Mouse (Mus musculus) heart, embryonic 15.5 days (tissue): ENCODE results near the gene Calcb. TPM values are rescaled to one million over a fixed set of nuclear protein-coding genes. Genes with fewer than 3 reads are reported as not detected.
A peak's percentile ranks its signal among the peaks of the same experiment; 100 is the strongest.
"Not testable (repeated sequence)": the region's sequence is repeated elsewhere in the genome, so short reads cannot be mapped to it uniquely, and the experiment has no call there.

ENCODE experiments used
- ATAC-seq: fragments of 200-750 bp; cut with Nextera tagmentation; replicated peaks from 2 replicates; pipeline ENCODE4 v1.8.0; 2017; ENCODE audit warnings: low read depth, moderate TSS enrichment; ENCODE audit not compliant: insufficient number of reproducible peaks, insufficient read depth, low FRiP score
- H3K27ac ChIP-seq: fragments of 300-500 bp; sonication (generic); 2 replicates; pipeline ENCODE4 v1.5.1; 2015; ENCODE audit warnings: mild to moderate bottlenecking, inconsistent platforms
- H3K27me3 ChIP-seq: fragments of 300-500 bp; sonication (generic); 2 replicates; pipeline ENCODE4 v1.6.1; 2015; ENCODE audit warnings: inconsistent platforms
- H3K36me3 ChIP-seq: fragments of 300-500 bp; sonication (generic); 2 replicates; pipeline ENCODE4 v1.6.1; 2015; ENCODE audit warnings: mild to moderate bottlenecking, inconsistent platforms
- H3K4me1 ChIP-seq: fragments of 300-500 bp; sonication (generic); replicated peaks from 2 replicates; pipeline ENCODE4 v1.6.1; 2015; ENCODE audit warnings: inconsistent platforms
- H3K4me2 ChIP-seq: fragments of 300-500 bp; sonication (generic); 2 replicates; pipeline ENCODE4 v1.6.1; 2015; ENCODE audit warnings: inconsistent platforms, mild to moderate bottlenecking, moderate library complexity
- H3K4me3 ChIP-seq: fragments of 300-500 bp; sonication (generic); 2 replicates; pipeline ENCODE4 v1.5.1; 2015; ENCODE audit warnings: mild to moderate bottlenecking, inconsistent platforms
- H3K9ac ChIP-seq: fragments of 300-500 bp; sonication (generic); 2 replicates; pipeline ENCODE4 v1.6.1; 2015; ENCODE audit warnings: mild to moderate bottlenecking, inconsistent platforms
- H3K9me3 ChIP-seq: fragments of 300-500 bp; sonication (generic); replicated peaks from 2 replicates; pipeline ENCODE4 v1.6.1; 2016; ENCODE audit warnings: inconsistent platforms
- WGBS: fragments of 180-500 bp; shearing (Covaris S2); methylation state at CpG from one replicate; pipeline ENCODE4 v1.1.7; 2015; ENCODE audit warnings: mixed read lengths; 5-methylcytosine and 5-hydroxymethylcytosine counted together
- polyA plus RNA-seq: library from polyadenylated mRNA; unstranded; fragments of >200 nt; fragmentation: Nextera tagmentation; extraction: Ambion mirVana; gene quantifications from 2 replicates; pipeline ENCODE4 v1.2.1, GENCODE M21; 2015

The Calcb gene
- polyA plus RNA-seq = 0.30 and 0.93 TPM in 2 replicates

DNA sequence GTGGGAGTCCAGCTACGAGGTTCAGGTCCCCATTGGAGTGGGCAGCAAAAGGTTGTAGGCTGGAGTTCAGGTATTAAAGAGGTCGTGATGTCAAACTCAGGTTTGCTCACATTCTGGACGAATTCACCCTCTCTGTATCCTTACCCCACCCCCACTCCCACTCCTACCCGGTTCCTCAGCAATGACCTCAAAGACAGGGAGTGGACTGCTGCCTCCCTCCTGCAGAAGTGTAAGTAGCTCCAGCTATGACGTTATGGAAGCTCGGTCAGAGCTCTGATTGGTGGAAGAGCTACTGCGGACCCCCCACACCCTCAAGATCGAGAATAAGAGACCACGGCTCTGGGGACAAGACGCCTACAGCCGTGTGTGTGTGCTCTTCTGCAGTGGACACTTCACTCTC is at the start of gene Calcb:
Gene Calcb, plus strand, starts transcription at position 344 of the 400 bp plus-strand sequence.
- Histone ChIP-seq H3K36me3 (no peaks in the 10 kb centered on the region), H3K4me1 (peaks cover 9% of the 10 kb centered on the region), H3K4me3 (peak within 1 kb of the TSS; percentile 20), H3K27ac (no peak within 1 kb of the TSS), H3K27me3 (peaks cover 52% of the 10 kb centered on the region), H3K9me3 (no peaks in the 10 kb centered on the region), H3K4me2 (peak within 1 kb of the TSS; percentile 57), H3K9ac (no peak within 1 kb of the TSS)
- no peak for ATAC-seq
- 7% methylated on average over 11 of the region's 11 CpGs for WGBS

DNA sequence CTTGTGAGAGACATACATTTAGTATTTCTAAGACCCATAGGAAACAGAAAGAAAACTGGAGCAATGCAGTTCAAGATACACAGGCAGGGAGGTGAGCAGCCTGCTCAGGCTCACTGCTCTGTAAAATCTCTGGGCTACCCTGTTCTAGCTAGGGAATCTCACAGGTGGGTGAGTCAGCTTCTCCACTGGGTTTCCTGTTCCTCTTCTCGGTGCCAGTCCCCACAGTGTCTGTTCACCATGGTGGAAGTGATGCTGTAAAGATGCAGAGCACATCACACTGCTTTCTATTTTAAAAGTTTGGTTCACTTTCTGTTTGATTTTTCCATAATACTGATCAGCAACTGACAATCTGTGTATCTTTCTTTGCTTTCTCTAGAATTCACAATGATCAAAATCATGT is 47.0 kb upstream of the Calcb start:
- H3K9ac ChIP-seq = no peak overlapping the region
- no peaks in the 10 kb centered on the region for H3K36me3 ChIP-seq
- H3K27ac ChIP-seq = no peak overlapping the region
- H3K4me2 ChIP-seq = no peak overlapping the region
- H3K9me3 ChIP-seq = no peaks in the 10 kb centered on the region
- no peak overlapping the region for H3K4me3 ChIP-seq
- no peak for ATAC-seq
- 55% methylated on average over 1 of the region's 1 CpGs for WGBS
- no peaks in the 10 kb centered on the region for H3K27me3 ChIP-seq
- H3K4me1 ChIP-seq = no peaks in the 10 kb centered on the region

DNA sequence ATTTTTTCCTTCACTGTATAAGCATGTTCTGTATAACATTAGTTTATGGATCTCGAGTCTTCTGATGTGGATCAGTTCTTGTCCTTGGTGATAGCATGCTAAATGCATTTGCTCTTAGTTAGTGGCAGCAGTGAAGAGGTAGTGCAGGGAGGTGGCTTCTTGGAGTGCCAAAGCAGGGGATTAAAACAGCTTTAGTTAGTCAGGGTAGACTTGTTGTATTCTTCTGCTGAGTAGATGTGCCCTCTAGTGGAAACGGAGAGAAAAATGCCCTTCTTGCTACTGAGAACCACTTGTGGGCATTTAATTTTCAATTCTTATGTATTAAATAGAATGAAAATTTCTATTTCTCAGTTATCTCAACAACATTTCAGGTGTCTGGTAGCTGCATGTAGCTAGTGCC is 45.7 kb upstream of the Calcb start:
- WGBS = 29% methylated on average over 2 of the region's 2 CpGs

DNA sequence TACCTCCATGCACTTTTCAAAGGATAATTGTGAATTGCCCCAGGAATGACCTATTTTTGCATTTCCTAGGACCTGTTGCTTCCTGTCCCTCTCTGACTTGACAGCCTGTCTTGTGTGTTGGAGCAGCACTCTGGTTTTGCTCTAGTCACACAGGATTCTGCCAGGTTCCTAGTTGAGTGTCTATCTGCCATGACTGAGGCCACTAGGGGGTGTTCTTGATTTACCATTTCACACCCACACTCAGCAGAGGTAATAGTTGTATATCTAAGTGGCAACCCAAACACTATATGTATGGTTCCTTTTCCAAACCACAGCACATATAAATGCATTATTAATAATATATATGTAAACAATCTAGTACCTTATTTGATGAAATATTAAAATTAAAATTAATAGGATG is 26.1 kb upstream of the Calcb start:
- Histone ChIP-seq H3K4me3 (no peak overlapping the region), H3K4me1 (no peaks in the 10 kb centered on the region), H3K27ac (no peak overlapping the region), H3K36me3 (no peaks in the 10 kb centered on the region), H3K9ac (no peak overlapping the region), H3K27me3 (no peaks in the 10 kb centered on the region), H3K4me2 (no peak overlapping the region), H3K9me3 (no peaks in the 10 kb centered on the region)
- ATAC-seq = no peak

More for the DNA sequence above, 45.7 kb upstream of the Calcb start:
- H3K36me3 ChIP-seq = no peaks in the 10 kb centered on the region
- H3K27me3 ChIP-seq = no peaks in the 10 kb centered on the region
- H3K4me1 ChIP-seq = no peaks in the 10 kb centered on the region
- H3K9me3 ChIP-seq = no peaks in the 10 kb centered on the region
- H3K9ac ChIP-seq = no peak overlapping the region
- ATAC-seq = no peak
- no peak overlapping the region for H3K27ac ChIP-seq
- H3K4me2 ChIP-seq = no peak overlapping the region
- no peak overlapping the region for H3K4me3 ChIP-seq

DNA sequence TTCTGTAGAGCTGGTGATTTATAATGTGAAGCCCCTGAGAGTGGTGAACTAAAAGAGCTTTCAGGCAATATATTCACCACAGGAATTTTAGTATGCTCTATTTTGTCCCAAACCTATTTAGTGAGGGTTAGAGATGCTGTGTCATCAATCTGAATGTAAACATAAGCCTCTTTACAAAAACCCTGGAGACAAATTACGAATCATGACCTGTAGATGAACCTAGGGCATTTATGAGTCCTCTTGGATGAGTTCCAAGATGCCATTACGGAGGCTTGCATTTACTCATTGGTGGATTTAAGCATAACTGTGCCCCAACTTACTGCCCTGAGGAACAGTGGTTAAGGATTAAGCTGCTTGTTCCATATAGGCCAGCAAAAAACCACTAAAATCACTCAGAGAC is 17.6 kb upstream of the Calcb start:
- WGBS = 18% methylated on average over 2 of the region's 2 CpGs
- Histone ChIP-seq H3K9ac (no peak overlapping the region), H3K9me3 (no peaks in the 10 kb centered on the region), H3K27ac (no peak overlapping the region), H3K27me3 (no peaks in the 10 kb centered on the region), H3K4me1 (0 out of 2 replicates have a peak, but pooled peaks cover 3% of the 10 kb centered on the region), H3K4me2 (no peak overlapping the region), H3K36me3 (no peaks in the 10 kb centered on the region), H3K4me3 (no peak overlapping the region)
- ATAC-seq = no peak

DNA sequence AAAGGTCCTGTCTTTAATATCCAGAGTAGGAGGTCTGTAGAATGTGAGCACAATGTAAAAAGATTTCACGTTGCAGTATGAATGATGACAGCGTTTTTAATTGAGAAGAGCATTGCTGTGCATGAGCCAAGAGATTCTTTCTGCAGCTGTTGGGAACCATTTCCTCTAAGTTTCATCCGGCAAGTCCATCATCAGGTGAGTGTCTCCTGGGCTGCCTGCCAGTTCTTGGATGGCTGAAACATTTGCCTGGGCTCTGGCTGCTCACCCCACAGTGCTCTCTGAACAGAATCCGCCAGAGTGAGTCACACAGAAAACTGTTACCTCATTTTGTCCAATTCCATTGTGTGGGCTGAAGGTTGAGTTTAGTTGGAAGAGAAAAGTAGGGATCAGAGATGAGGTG is 11.7 kb upstream of the Calcb start:
- Histone ChIP-seq H3K4me2 (no peak overlapping the region), H3K9me3 (no peaks in the 10 kb centered on the region), H3K36me3 (no peaks in the 10 kb centered on the region), H3K9ac (no peak overlapping the region), H3K27me3 (no peaks in the 10 kb centered on the region), H3K27ac (no peak overlapping the region), H3K4me3 (no peak overlapping the region), H3K4me1 (no peaks in the 10 kb centered on the region)
- ATAC-seq = no peak
- 58% methylated on average over 4 of the region's 4 CpGs for WGBS

DNA sequence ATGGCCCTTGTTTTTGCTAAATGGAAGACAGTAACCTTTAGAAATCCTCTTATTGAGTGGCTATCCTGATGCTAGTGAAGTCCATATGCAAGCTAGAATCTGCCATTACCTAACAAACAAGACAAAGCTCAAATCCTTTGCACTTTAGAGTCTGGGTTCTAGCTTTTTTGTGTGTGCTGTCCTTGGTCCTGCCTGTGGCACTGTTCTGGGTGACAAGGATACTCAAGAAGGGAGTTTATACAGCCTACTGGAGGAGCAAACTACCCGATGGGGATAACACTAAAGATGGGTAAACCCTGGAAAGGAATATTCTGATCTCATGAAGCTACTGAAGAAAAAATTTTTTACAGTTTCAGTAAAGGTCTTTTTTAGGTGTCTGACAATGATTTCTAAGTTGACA is 11.0 kb upstream of the Calcb start:
- H3K4me3 ChIP-seq = no peak overlapping the region
- no peak overlapping the region for H3K9ac ChIP-seq
- no peak overlapping the region for H3K4me2 ChIP-seq
- no peaks in the 10 kb centered on the region for H3K9me3 ChIP-seq
- no peak for ATAC-seq
- no peak overlapping the region for H3K27ac ChIP-seq
- WGBS = 63% methylated on average over 1 of the region's 1 CpGs
- no peaks in the 10 kb centered on the region for H3K36me3 ChIP-seq
- no peaks in the 10 kb centered on the region for H3K27me3 ChIP-seq
- H3K4me1 ChIP-seq = no peaks in the 10 kb centered on the region

DNA sequence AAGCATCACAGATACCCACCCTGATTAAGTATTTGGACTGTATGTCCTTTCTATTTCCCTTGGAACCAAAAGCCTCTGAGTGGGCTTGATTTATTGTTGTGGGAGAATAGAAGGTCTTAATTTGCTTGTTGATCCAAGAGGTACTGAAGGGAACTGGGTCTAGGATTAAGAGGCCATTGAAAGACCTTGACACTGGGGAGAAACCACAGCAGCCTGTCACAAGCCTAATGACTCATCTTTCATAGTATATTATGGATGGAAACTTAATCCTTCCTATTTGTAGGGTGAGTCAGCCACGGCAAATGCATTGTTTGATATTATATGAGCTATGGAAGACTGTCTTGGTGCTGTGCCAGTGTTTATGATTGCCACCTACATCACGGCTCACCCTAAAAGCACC is 8.0 kb upstream of the Calcb start:
- ATAC-seq = no peak
- 72% methylated on average over 2 of the region's 2 CpGs for WGBS
- Histone ChIP-seq H3K27me3 (no peaks in the 10 kb centered on the region), H3K9ac (no peak overlapping the region), H3K4me2 (no peak overlapping the region), H3K4me3 (no peak overlapping the region), H3K9me3 (no peaks in the 10 kb centered on the region), H3K36me3 (no peaks in the 10 kb centered on the region), H3K4me1 (no peaks in the 10 kb centered on the region), H3K27ac (no peak overlapping the region)

DNA sequence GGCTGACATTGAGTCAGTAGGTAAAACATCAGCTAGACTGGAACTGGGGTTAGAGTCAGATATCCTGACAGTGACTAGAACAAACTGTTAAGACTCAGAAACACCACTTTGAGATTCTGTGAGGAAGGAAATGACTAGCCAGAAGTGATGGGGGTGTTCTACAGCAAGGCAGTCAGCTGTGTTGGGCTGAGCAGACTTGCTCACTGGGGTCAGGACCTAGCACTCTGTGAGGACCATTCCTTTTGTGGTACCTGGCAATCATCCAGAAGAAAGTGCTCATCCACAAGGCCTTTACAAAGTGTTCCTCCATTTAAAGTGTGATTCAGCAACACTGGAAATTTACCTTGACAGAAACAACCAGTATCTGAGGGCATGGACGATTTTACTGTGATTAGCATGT is 5.9 kb upstream of the Calcb start:
- ATAC-seq = no peak
- H3K4me2 ChIP-seq = no peak overlapping the region
- no peaks in the 10 kb centered on the region for H3K9me3 ChIP-seq
- 55% methylated on average over 1 of the region's 1 CpGs for WGBS
- H3K36me3 ChIP-seq = no peaks in the 10 kb centered on the region
- H3K9ac ChIP-seq = no peak overlapping the region
- no peak overlapping the region for H3K4me3 ChIP-seq
- no peak overlapping the region for H3K27ac ChIP-seq
- H3K4me1 ChIP-seq = no peaks in the 10 kb centered on the region
- H3K27me3 ChIP-seq = peaks cover 18% of the 10 kb centered on the region

DNA sequence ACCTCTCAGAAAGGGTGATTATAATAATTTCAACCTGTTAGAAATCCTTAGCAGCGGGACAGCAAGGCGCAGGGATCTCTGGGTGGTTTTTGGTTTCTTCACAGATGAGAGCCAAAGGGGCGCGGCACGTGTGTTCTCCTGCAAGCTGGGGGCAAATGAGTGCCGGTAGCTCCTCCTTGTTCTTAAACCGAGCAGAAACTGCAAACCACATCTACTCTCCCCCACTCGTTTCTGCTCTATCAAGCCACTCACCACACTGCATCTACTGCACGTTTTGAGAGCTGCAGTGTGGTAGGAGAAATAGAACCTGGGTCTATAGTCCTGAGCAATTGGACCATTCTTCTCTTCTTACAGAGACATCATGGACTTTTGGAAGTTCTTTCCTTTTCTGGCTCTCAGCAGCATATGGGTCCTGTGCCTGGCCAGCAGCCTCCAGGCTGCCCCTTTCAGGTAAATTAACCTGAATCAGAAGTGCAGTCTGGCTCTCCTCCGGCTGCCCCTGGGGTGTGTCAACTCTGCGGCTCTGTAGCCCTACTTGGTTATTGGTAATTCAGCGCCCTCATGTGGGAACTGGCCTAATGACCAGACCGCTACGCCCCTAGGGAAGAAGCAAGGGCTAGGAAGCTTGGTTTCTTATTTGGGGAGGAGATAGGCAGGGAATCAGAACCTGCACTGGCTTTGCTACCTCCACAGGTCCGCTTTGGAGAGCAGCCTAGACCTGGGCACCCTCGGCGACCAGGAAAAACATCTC is 1.1 kb downstream of the Calcb start:
- WGBS = 6% methylated on average over 17 of the region's 17 CpGs
- H3K36me3 ChIP-seq = no peaks in the 10 kb centered on the region
- no peak overlapping the region for H3K9ac ChIP-seq
- peaks cover 52% of the 10 kb centered on the region for H3K27me3 ChIP-seq
- no peak overlapping the region for H3K27ac ChIP-seq
- H3K9me3 ChIP-seq = no peaks in the 10 kb centered on the region
- peak overlapping the region; percentile 20 for H3K4me3 ChIP-seq
- peak overlapping the region; percentile 57 for H3K4me2 ChIP-seq
- ATAC-seq = no peak
- H3K4me1 ChIP-seq = peaks cover 9% of the 10 kb centered on the region

DNA sequence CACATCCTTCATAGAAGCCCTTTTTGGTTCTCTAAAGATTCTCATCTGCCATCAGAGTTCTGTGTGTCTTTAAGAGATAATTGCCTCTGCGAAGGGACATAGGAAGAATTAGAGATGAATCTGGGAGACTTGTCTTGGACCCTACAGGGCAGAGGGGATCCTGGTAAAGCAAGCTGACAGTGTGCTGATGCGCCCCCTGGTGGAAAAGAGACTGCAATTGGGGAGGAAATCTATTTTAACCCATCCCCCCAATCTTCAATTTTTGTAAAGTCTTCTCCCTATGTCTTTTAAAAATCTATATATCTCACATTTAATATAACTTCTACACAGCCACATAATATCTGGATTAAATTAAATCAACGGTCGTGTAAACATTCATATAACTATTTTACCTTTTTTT is 11.3 kb downstream of the Calcb start:
- not testable (repeated sequence) for H3K9me3 ChIP-seq, H3K4me1 ChIP-seq, H3K4me2 ChIP-seq, H3K36me3 ChIP-seq, H3K4me3 ChIP-seq, ATAC-seq, H3K9ac ChIP-seq, H3K27ac ChIP-seq, H3K27me3 ChIP-seq
- WGBS = 63% methylated on average over 4 of the region's 4 CpGs

DNA sequence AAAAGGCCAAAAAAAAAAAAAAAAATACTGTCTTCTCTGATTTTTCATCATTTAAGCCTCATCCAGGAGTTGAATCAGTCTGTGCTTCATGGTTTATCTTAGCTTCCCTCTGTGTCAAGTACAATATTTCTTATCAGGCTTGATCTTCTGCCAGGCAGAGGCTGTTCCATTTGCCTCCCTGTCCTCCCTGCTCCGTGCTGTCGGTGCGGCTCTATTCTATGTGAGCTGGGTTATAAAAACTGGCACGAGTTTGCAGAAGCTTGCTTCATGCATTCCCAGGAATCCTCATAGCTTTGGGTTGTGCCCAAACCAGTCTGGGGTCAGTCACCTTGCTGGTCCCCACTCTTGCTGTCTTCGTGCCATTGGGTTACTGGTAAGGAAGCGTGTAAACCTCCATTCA is 12.7 kb downstream of the Calcb start:
- ATAC-seq = no peak
- Histone ChIP-seq H3K27ac (no peak overlapping the region), H3K4me2 (no peak overlapping the region), H3K4me1 (no peaks in the 10 kb centered on the region), H3K36me3 (no peaks in the 10 kb centered on the region), H3K27me3 (no peaks in the 10 kb centered on the region), H3K9me3 (no peaks in the 10 kb centered on the region), H3K9ac (no peak overlapping the region), H3K4me3 (no peak overlapping the region)
- 73% methylated on average over 6 of the region's 6 CpGs for WGBS
